Mouse (Mus musculus) right cerebral cortex, postnatal 4 days (tissue): Measurements from ENCODE around the gene Snx1.

Experiments
- DNase-seq: peaks from one replicate; pipeline ENCODE4 v3.0.0-alpha.2; 2022

Snx1 gene

DNA sequence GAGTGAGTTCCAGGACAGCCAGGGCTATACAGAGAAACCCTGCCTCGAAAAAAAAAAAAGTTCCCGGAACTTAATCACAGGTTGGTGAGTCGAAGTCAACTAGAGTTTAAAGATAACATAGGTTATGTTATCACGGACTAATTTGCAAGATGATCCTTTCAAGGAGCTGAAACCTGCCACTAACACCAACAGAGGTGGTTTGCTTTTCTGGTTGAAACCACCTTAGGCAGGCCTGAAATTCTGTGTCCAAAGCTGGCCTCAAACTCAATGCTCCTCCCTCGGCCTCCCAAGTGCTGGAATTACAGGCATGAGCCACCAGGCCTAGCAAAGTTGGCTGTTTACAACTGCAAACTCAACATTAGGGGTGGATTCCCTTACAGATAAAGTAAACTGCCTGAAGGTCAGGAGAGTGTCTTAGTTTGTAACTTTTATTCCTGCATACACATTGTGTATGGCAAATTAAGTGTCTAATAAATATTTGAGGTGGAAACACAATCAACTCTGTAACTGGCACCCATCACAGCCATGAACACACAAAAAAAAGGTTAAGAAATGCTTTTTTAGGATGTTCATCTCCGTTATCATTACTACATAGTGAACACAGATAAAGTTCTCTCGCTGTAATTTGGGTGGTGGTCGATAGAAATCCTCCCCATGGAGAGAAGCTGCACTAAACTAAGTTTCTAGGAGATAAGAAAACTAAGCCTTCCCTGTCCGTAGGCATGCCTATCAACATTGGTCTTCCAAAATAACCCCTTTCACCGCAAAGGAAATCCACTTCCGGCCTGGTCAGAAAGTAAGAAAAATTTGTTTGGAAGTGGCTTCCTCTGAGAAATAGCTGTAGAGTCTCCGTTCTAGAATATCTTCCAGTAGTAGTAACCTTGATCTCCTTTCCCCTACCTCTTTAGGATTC is 588 bp downstream of the Snx1 start:
- DNase-seq: no peak

DNA sequence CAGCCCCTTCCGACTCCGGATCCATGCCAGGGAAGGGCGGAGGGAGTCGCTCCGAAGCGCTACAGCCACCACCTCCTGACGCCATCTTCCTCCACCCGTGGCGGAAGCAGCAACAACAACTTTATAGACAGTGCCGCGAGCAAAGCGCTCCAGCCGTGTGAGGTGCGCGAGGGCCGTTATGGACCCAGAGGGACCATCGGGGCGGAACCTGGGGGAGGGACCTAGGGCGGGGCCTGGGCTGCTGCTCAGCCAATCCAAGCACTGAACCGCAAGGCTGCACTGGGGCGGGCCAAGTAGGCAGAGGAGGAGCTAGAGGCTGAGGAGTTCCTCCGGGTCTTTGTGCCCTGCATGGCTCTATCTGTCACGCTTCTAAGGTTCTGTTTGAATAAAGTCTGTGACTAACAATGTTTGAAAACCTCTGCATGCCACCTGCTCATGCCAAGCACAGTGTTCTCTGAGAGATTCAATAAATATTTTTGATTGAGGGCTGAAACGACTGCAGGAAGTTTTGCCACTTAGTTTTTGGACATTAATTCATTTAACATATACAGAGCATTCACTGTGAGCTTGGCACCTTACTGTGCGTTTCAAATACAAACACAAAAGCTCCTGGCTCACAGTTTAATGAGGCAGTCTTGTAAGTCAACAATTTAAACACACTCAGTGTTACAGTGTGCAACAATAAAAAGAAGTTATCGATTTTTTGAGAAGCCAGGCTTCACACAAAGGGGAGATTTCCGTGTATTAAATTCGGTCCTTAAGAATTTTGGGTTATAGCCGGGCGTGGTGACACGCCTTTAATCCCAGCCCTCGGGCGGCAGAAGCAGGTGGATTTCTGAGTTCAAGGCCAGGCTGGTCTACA is 1.5 kb downstream of the Snx1 start:
- DNase-seq: peak; percentile 90

DNA sequence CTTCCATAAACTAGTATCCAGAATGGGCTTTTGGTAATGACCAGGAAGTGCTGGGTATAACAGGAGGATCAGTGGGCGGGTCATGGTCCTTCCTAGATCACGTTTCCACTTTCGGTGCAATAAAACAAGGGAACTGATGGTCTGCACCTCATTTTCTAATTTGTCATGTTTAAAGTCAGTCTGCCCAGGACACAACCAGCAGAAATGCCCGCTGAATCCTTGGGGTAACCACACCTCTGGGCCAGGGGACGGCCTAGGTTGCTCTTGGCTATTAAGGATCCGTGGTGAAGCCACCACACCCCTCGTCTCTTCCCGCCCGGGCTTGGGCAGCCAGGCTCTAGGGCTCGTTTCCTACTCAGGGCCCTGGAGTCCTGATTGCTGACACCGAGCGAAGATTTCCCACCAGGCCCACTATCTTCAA is 2.3 kb downstream of the Snx1 start:
- peak; percentile 22 for DNase-seq

DNA sequence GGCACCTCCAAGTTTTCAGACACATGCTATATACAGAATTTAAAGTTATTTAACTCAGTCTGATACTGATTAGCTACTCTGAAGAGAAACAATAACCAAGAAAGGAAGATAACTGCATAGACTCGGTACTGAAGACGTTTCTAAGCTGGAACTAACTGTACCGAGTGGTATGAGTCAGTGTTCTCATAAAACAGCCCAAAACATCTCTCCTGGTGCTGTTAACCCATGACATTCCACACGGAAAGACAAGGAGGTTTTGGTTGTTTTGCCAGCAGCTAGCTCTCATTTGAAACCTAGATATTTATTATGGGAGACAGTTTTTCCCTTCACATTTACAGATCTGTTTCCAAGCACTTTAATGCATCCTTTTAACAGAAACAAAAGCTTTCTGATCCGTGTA is 2.7 kb downstream of the Snx1 start:
- DNase-seq: no peak

GRCm38 (mm10) chr9:66121421-66121820 is 5.0 kb downstream of the Snx1 start:
- DNase-seq: no peak

- DNase-seq: no peak
Observed at GRCm38 (mm10) chr9:66120945-66121344, 5.4 kb downstream of the Snx1 start.

DNA sequence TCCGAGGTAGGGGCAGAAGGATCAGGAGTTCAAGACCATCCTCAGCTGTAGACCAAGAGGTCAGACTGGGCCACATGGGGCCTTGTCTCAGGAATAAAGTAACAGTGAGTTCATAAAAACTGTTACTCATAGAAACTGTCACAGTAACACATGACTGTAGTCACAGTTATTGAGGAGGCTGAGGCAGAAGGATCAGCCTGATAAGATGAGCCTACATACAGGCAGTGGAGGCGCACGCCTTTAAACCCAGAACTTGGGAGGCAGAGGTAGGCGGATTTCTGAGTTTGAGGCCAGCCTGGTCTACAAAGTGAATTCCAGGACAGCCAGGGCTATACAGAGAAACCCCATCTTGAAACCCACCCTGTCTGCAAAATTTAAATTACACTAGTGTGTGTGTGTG is 6.3 kb downstream of the Snx1 start:
- no peak for DNase-seq

- DNase-seq: no peak
Observed at GRCm38 (mm10) chr9:66119498-66119897, 6.9 kb downstream of the Snx1 start.

DNA sequence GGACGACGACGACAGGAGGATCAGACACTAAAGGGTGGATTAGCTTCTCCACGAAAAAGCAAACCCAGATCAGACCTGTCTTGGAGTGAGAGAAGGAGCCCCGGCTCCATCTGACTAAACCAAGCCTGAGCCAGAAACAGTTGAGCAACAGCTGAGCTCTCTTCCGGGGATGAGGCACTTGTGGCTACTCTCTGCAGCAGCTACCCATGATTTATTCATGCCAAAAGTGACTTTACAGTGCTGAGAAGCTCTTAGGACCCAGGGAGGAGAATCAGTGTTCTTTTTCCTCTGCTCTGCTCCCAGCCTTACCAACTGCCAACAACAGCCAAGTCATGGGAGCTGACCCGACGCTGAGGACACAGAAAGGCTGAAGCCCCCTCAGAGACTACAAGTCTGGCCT is 9.5 kb downstream of the Snx1 start:
- DNase-seq: no peak

DNA sequence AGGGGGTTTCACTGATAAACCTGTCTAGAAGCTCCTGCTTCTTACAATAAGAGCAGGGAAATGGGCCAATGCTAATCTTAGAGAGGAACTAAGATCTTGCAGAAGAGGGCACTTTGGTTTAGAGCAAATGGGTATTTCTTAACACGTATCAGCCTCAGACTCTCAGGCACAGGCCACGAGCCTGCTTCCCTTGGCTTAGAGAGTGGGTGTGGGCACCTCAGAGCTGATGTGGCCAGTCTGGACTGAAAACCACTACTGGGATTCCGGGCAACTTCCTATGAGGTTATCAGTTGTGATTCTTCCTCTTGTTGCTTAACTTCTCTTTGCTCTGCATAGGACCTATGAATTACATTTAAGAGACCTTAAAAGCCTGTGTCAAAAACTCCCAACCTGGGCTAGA is 12.0 kb downstream of the Snx1 start:
- no peak for DNase-seq

DNA sequence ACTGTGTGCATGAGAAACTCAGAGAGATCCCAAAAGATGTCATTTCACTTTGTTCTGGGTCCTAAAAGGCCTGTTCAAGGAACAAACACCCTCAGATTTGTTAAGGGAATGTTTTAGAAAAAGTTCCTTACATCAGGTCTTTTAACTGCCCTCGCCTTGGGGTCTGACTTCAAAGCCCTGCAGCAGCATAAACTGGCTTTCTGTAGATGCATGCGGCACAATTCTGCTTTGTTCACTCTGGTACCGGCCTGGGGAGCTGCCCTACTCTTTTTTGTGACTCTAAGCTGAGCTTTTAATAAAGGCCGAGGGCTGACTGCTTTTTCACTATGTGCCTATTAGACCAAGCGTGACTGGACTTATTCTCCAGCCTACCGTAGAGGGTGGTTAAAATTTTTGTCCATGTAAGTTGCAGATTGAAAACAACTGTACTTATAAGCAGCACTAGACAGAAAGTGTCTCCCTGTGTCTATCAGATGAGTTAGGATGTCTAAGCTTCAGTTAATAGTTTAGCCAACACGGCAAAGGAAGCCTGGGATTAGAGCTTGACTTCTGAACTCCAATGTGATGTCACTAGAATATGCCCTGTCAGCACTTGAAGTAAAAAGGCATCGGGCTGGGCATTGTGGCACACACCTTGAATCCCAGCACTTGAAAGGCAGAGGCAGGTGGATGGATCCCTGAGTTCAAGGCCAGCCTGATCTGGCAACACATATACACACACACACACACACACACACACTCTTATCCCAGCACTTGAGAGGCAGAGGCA is 15.6 kb downstream of the Snx1 start:
- DNase-seq: no peak

GRCm38 (mm10) chr9:66110126-66110525 is 16.3 kb downstream of the Snx1 start:
- DNase-seq: no peak

DNA sequence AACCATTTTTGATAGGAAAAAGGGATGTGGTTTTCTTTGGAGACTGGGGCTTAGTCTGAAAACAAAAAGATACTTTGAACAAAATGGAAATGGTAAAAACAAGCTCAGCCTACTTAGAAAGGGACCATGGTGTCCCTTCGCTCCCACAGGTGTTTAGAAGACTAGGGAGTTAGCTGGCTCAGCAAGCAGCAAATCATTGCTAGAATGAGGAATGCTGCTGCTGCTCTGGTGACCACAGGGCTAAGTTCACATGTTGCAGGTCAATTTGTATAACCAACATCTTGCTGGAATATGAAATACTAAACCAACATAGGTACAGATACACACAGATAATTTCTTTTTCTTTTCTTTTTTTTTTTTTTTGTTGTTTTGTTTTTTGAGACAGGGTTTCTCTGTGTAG is 16.8 kb downstream of the Snx1 start:
- no peak for DNase-seq

GRCm38 (mm10) chr9:66105168-66105567 is 21.2 kb downstream of the Snx1 start:
- DNase-seq: no peak

- no peak for DNase-seq
Observed at GRCm38 (mm10) chr9:66104601-66105000, 21.8 kb downstream of the Snx1 start.

- no peak for DNase-seq
Observed at GRCm38 (mm10) chr9:66102668-66103067, 23.7 kb downstream of the Snx1 start.

GRCm38 (mm10) chr9:66101577-66101976 is 24.8 kb downstream of the Snx1 start:
- DNase-seq: no peak

DNA sequence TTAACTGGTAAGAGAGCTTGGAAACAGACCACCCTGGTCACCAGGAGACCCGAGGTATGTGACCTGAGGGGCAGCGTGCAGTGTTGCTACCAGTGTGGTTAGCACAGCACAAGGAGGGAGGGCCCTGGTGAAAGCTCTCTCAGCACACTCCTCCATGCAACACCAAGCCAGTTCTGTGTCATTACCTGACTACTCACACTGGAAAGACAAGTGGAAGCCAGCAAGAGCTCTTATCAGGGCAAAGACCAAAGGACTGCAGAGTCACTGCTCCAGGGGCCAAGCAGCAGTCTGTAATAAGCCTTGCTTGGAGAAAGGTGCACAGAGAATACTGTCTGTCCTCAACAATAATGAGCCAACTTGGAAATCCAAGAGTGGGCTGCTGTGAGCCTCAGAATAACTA is 33.7 kb downstream of the Snx1 start:
- no peak for DNase-seq

DNA sequence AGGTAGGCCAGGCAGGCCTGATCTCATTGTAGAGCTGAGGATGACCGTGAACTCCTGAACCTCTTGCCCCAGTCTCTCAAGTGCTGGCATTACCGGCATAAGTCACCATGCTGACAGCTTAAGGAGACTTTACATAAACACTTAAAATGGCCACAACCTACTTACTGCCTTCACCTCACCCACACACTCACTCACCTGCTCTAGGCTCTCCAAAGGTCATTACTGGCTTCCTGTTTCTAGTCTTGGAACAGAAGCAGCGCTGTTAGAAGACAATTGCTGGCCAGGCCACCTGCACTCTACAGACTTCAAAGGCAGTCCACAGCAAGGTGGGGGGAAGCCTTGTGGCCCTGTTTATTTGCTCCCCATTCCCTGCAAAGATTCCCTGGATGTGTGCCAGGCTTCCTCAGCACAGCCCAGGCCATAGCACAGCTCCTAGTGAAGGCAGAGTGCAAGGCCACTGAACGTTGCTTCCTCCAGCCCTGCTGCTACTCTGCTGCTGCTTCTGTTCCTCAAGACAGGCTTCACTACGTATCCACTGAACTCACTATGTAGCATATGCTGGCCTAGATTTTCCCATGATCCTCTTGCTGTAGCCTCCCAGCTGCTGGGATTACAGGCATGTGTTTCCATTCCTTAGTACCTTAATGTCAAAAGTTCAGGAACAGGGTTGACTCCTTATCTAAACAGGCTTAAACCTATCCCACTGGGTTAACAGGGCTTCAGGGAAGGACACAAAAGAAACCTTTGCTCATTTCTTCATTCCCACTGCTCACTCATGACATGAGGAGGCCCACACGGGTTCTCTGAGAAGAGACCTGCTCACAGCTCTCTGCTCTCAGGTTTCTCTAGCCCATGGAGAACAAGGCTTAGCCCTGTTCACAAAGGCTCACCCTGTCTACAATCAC is 34.8 kb downstream of the Snx1 start:
- no peak for DNase-seq

- DNase-seq: no peak
Observed at GRCm38 (mm10) chr9:66090593-66091244, 35.7 kb downstream of the Snx1 start.

GRCm38 (mm10) chr9:66088411-66088810 is 38.0 kb downstream of the Snx1 start:
- peak; percentile 46 for DNase-seq

- DNase-seq: no peak
Observed at GRCm38 (mm10) chr9:66087062-66087461, 39.3 kb downstream of the Snx1 start.
